Mouse (Mus musculus) CH12.LX (cell line): ENCODE results near the gene Gpm6a.

Source experiments
- CTCF ChIP-seq, 2 experiments: IDR thresholded peaks in 1 of 2; conservative IDR thresholded peaks in 1 of 2; 2 replicates each; pipeline ENCODE4 v1.5.1; 2011 to 2012; ENCODE audit warnings: low read depth in 2 of 2, low read length in 2 of 2, improper control_type of control experiment in 1 of 2, inconsistent platforms in 1 of 2, mild to moderate bottlenecking in 1 of 2, moderate library complexity in 1 of 2
- NRF1 ChIP-seq: IDR thresholded peaks from 2 replicates; pipeline ENCODE4 v1.6.1; 2014; ENCODE audit warnings: low read depth, mild to moderate bottlenecking, inconsistent platforms, low read length, improper control_type of control experiment, moderate library complexity
- PAX5 ChIP-seq: IDR thresholded peaks from 2 replicates; pipeline ENCODE4 v1.6.1; 2012; ENCODE audit warnings: low read length, inconsistent platforms, mixed read lengths

DNA sequence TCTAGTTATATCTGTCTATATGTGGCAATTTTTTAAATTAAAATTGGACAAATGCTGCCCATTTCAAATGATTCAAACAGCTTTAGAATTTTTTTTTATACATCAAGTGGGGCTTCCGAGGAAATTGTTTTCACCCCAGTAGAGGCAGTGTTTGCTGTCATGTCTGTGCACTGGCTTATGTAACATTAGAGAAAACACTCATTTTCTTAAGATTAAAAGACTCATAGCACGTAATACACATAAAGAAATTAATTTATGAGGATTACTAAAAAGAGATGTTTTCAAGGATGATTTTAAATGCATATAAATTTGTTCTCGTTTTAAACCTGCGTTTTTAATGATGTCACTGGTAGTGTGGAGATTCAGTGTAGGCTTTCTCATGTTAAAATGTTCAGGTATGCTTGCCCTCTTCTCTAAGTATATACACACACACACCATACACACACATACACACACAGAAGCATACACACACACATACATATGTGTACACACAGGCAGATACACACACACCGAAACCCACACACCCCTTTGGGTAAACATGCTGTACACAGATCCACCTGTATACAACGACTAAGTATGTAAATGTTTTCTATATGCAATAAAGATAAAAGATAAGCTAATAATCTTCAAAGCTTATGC lies 1.4 kb downstream of the Gpm6a start:
- TF ChIP-seq PAX5: no peak
- TF ChIP-seq NRF1: no peak
- TF ChIP-seq CTCF (conservative IDR thresholded peaks at IDR 0.05 in 1 of 2, IDR thresholded peaks at IDR 0.05 in 1 of 2; ENCODE audit: low read depth in 2 of 2, low read length in 2 of 2): no peak
